Mouse (Mus musculus) heart, postnatal 14 days (tissue): ENCODE measurements at regions not wholly inside any gene's neighbourhood (a gene's known extent, or its start where the extent isn't known, plus 50 kb on each side); places are given as distances from the start of the nearest gene placed in this dataset.
"Not testable (repeated sequence)": the region's sequence is repeated elsewhere in the genome, so short reads cannot be mapped to it uniquely, and the experiment has no call there.

Experiments
- DNase-seq, 2 experiments: peaks; one replicate each; pipeline ENCODE4 v3.0.0; 2021 to 2022
- intact Hi-C: fragments of 180-260 bp; cut with DNase I; formaldehyde crosslinking; loops from one replicate; pipeline ENCODE4 v1.15.1; 2025

GRCm38 (mm10) chr2:149203896-149204295 is 186.9 kb upstream of the Gm10750 start:
- intact Hi-C loops, result no loop called here
- DNase-seq, result no peak

GRCm38 (mm10) chr2:149195736-149196135 is 178.7 kb upstream of the Gm10750 start:
- intact Hi-C loops, result loop anchor here (5.0 kb wide), 1 partner anchor 103 kb away; no protein-coding TSS in a partner anchor
- no peak for DNase-seq

- intact Hi-C loops, DNase-seq: not testable (repeated sequence)
Measured at GRCm38 (mm10) chr2:149158434-149158833, 141.4 kb upstream of the Gm10750 start.

- intact Hi-C loops, DNase-seq: not testable (repeated sequence)
Measured at GRCm38 (mm10) chr2:149109551-149109950, 92.5 kb upstream of the Gm10750 start.

- intact Hi-C loops, result loop anchor here (5.0 kb wide), 1 partner anchor 105 kb away; no protein-coding TSS in a partner anchor
- no peak for DNase-seq
Measured at GRCm38 (mm10) chr2:149092146-149092545, 75.1 kb upstream of the Gm10750 start.
